Mouse (Mus musculus) intestine, embryonic 16.5 days (tissue): ENCODE results near the gene Tuba3a. TPM values are rescaled to one million over a fixed set of nuclear protein-coding genes. Genes with fewer than 3 reads are reported as not detected.
A peak's percentile ranks its signal among the peaks of the same experiment; 100 is the strongest.

Experiments
- ATAC-seq: fragments of 200-750 bp; cut with Nextera tagmentation; 2 replicates; pipeline ENCODE4 v1.8.0; 2017; ENCODE audit warnings: moderate TSS enrichment, moderate library complexity
- H3K27ac ChIP-seq: fragments of 300-500 bp; sonication (generic); 2 replicates; pipeline ENCODE4 v1.5.1; 2014; ENCODE audit warnings: mild to moderate bottlenecking, low read length
- H3K27me3 ChIP-seq: fragments of 300-500 bp; sonication (generic); replicated peaks from 2 replicates; pipeline ENCODE4 v1.6.1; 2014; ENCODE audit warnings: low read length, control low read depth, mixed read lengths; ENCODE audit not compliant: control insufficient read depth, insufficient read depth
- H3K36me3 ChIP-seq: fragments of 300-500 bp; sonication (generic); 2 replicates; pipeline ENCODE4 v1.6.1; 2014; ENCODE audit warnings: low read length, control low read depth; ENCODE audit not compliant: control insufficient read depth, insufficient read depth
- H3K4me1 ChIP-seq: fragments of 300-500 bp; sonication (generic); 2 replicates; pipeline ENCODE4 v1.6.1; 2014; ENCODE audit warnings: low read length, control low read depth, mixed read lengths; ENCODE audit not compliant: control insufficient read depth, insufficient read depth
- H3K4me2 ChIP-seq: fragments of 300-500 bp; sonication (generic); 2 replicates; pipeline ENCODE4 v1.6.1; 2014; ENCODE audit warnings: low read depth, low read length, control low read depth
- H3K4me3 ChIP-seq: fragments of 300-500 bp; sonication (generic); 2 replicates; pipeline ENCODE4 v1.5.1; 2014; ENCODE audit warnings: mild to moderate bottlenecking, low read length
- H3K9ac ChIP-seq: fragments of 300-500 bp; sonication (generic); 2 replicates; pipeline ENCODE4 v1.6.1; 2014; ENCODE audit warnings: low read depth, low read length
- H3K9me3 ChIP-seq: fragments of 300-500 bp; sonication (generic); 2 replicates; pipeline ENCODE4 v1.6.1; 2016; ENCODE audit warnings: low read length, control low read depth; ENCODE audit not compliant: control insufficient read depth
- WGBS: fragments of 180-500 bp; shearing (Covaris S2); extraction: QIAGEN DNeasy Blood & Tissue Kit; methylation state at CpG from one replicate; pipeline ENCODE4 v1.1.7; 2014; 5-methylcytosine and 5-hydroxymethylcytosine counted together
- polyA plus RNA-seq: library from polyadenylated mRNA; unstranded; fragments of >200 nt; fragmentation: Nextera tagmentation; extraction: Ambion mirVana; gene quantifications from 2 replicates; pipeline ENCODE4 v1.2.1, GENCODE M21; 2015

The Tuba3a gene
- polyA plus RNA-seq, 1 experiment from 2014 or later = 0.17 TPM

GRCm38 (mm10) chr6:125240617-125241016, 45.2 kb downstream of the Tuba3a start:
- Histone ChIP-seq H3K27ac (no peak overlapping the region), H3K4me3 (no peak overlapping the region), H3K9me3 (no peaks in the 10 kb centered on the region), H3K9ac (no peak overlapping the region), H3K4me1 (no peaks in the 10 kb centered on the region), H3K27me3 (no peaks in the 10 kb centered on the region), H3K4me2 (no peak overlapping the region), H3K36me3 (no peaks in the 10 kb centered on the region)
- no peak for ATAC-seq
- WGBS = 72% methylated on average over 5 of the region's 5 CpGs

GRCm38 (mm10) chr6:125239547-125239946, 46.3 kb downstream of the Tuba3a start:
- Histone ChIP-seq H3K4me2 (no peak overlapping the region), H3K4me1 (no peaks in the 10 kb centered on the region)
- 94% methylated on average over 5 of the region's 5 CpGs for WGBS

DNA sequence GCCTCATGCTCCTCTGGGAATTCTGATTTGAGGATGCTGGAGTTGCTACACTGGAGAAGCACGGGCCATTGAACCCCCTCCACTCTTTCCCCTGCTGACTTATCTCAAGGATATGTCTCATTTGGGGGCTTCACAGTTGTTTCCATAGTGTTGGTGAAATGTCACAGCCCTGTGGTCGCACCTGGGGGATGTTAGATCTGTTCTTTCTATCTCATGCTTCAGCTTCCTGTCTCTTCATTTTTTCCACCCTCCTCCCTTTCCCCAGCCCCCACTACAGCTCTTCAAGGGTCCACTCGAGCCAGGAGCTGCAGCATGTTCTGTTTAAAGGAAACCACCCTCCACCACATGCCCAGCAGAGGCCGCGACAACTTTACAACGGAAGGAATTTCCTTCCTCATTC, 47.4 kb downstream of the Tuba3a start:
- H3K9ac ChIP-seq = no peak overlapping the region
- H3K27ac ChIP-seq = no peak overlapping the region
- no peaks in the 10 kb centered on the region for H3K4me1 ChIP-seq
- 51% methylated on average over 6 of the region's 6 CpGs for WGBS
- no peaks in the 10 kb centered on the region for H3K36me3 ChIP-seq
- no peaks in the 10 kb centered on the region for H3K9me3 ChIP-seq
- H3K27me3 ChIP-seq = no peaks in the 10 kb centered on the region
- H3K4me3 ChIP-seq = no peak overlapping the region
- no peak for ATAC-seq
- no peak overlapping the region for H3K4me2 ChIP-seq

More at GRCm38 (mm10) chr6:125239547-125239946, 46.3 kb downstream of the Tuba3a start:
- H3K9me3 ChIP-seq = no peaks in the 10 kb centered on the region
- H3K27ac ChIP-seq = no peak overlapping the region
- ATAC-seq = no peak
- H3K9ac ChIP-seq = no peak overlapping the region
- H3K4me3 ChIP-seq = no peak overlapping the region
- H3K27me3 ChIP-seq = no peaks in the 10 kb centered on the region
- no peaks in the 10 kb centered on the region for H3K36me3 ChIP-seq

GRCm38 (mm10) chr6:125237421-125237820, 48.4 kb downstream of the Tuba3a start:
- no peak overlapping the region for H3K4me2 ChIP-seq
- H3K27me3 ChIP-seq = no peaks in the 10 kb centered on the region
- H3K4me1 ChIP-seq = no peaks in the 10 kb centered on the region
- WGBS = 88% methylated on average over 4 of the region's 4 CpGs
- no peak overlapping the region for H3K27ac ChIP-seq
- H3K4me3 ChIP-seq = no peak overlapping the region
- H3K9me3 ChIP-seq = no peaks in the 10 kb centered on the region
- H3K36me3 ChIP-seq = no peaks in the 10 kb centered on the region
- ATAC-seq = no peak
- no peak overlapping the region for H3K9ac ChIP-seq

- Histone ChIP-seq H3K36me3 (no peaks in the 10 kb centered on the region), H3K4me1 (peaks cover 6% of the 10 kb centered on the region; the same call in 1 of the 2 replicates), H3K9me3 (no peaks in the 10 kb centered on the region), H3K4me3 (no peak within 1 kb of the TSS), H3K4me2 (no peak within 1 kb of the TSS), H3K27me3 (no peaks in the 10 kb centered on the region), H3K9ac (no peak within 1 kb of the TSS), H3K27ac (no peak within 1 kb of the TSS)
- WGBS = 48% methylated on average over 6 of the region's 6 CpGs
- ATAC-seq = no peak
Observed at GRCm38 (mm10) chr6:125236782-125237181, 49.1 kb downstream of the Tuba3a start, which contains the start of gene Cd27. Gene Cd27, minus strand, starts transcription at chr6:125237010.

DNA sequence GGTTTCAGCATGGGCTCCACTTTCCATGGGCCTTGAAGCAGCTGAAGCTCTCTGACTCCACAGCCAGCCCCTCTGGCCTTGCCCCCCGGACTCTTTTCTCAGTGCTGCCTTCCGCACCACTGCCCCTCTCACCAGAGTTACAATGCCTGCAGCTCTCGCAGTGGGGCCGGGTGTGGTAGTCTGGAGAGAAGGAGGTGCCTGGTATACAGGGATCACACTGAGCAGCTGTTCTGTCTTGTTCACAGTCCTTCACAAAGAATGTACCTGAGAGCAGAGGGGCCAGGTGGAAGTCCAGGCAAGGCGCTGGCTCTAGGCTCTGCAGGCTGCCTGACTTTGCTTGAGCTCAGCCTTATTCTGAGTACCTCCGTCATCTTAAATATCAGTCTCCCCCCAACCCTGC, 49.5 kb downstream of the Tuba3a start:
- no peaks in the 10 kb centered on the region for H3K27me3 ChIP-seq
- H3K4me2 ChIP-seq = no peak overlapping the region
- WGBS = 82% methylated on average over 6 of the region's 6 CpGs
- no peaks in the 10 kb centered on the region for H3K9me3 ChIP-seq
- no peak overlapping the region for H3K27ac ChIP-seq
- no peaks in the 10 kb centered on the region for H3K36me3 ChIP-seq
- H3K4me1 ChIP-seq = peaks cover 8% of the 10 kb centered on the region; the same call in 1 of the 2 replicates
- no peak overlapping the region for H3K4me3 ChIP-seq
- no peak overlapping the region for H3K9ac ChIP-seq
- ATAC-seq = no peak

- Histone ChIP-seq H3K27me3 (no peaks in the 10 kb centered on the region), H3K4me1 (peaks cover 8% of the 10 kb centered on the region), H3K4me2 (no peak overlapping the region), H3K4me3 (no peak overlapping the region), H3K27ac (no peak overlapping the region), H3K36me3 (no peaks in the 10 kb centered on the region), H3K9ac (no peak overlapping the region), H3K9me3 (no peaks in the 10 kb centered on the region)
- 61% methylated on average over 5 of the region's 5 CpGs for WGBS
- no peak; the same call in 1 of the 2 replicates for ATAC-seq
Observed at GRCm38 (mm10) chr6:125234520-125234828, 51.4 kb downstream of the Tuba3a start.

DNA sequence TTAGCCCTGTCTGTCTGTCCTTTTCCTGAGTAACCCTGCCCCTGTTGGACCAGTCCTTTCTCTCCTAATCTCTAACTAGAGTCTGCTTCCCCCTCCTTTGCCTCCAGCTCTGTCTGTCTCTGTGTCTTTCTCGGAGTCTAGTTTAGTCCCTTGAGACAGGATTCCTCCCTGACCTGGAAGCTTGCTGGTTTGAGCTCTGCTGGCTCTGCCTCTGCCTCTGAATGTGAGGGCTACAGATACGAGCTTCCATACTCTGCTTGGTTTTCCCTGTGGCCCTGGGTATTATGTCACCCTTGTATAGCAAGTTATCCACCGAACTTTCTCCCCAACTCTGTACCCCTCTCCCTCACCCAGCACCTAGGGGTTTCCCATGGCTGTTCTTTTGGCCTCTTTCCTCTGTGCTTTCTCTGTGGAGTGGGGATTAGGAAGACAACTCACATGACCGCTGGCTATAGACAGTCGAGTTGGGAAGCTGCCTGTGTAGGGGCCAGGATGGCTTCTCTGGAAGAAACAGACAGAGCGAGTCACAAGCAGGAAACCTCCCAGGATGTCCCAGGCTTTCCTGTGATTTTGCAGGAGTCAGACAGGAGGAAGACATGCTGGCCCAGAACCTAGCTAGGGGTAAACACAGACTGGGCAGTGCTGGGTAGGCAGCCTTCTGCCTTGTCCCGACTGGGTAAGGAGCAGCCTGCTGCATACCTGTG, 51.9 kb downstream of the Tuba3a start:
- H3K4me2 ChIP-seq = no peak overlapping the region
- H3K9me3 ChIP-seq = no peaks in the 10 kb centered on the region
- no peak overlapping the region for H3K9ac ChIP-seq
- ATAC-seq = no peak
- no peaks in the 10 kb centered on the region for H3K36me3 ChIP-seq
- H3K27me3 ChIP-seq = no peaks in the 10 kb centered on the region
- no peak overlapping the region for H3K27ac ChIP-seq
- H3K4me1 ChIP-seq = peaks cover 8% of the 10 kb centered on the region
- WGBS = 52% methylated on average over 7 of the region's 7 CpGs
- no peak overlapping the region for H3K4me3 ChIP-seq

DNA sequence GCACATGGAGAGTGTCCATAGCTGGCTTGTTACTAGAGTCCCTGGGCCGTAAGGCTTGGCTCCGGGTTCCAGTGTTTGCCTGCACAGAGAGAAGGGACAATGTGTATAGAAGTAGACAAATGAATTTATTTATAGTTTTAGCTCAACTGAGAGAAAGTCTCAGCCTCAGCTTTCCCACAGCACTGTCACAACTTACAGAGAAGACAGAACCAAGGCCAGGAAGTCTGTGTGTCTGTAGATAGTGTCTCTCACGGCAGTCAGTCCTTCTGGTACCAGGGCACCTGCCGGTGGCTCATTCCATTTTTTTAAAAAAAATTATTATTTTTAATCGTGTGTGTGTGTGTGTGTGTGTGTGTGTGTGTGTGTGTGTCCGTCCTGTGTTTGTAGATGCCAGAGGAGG, 53.3 kb downstream of the Tuba3a start:
- ATAC-seq = no peak
- no peak overlapping the region for H3K9ac ChIP-seq
- no peak overlapping the region for H3K4me2 ChIP-seq
- H3K27ac ChIP-seq = no peak overlapping the region
- no peaks in the 10 kb centered on the region for H3K27me3 ChIP-seq
- H3K9me3 ChIP-seq = no peaks in the 10 kb centered on the region
- no peak overlapping the region for H3K4me3 ChIP-seq
- H3K4me1 ChIP-seq = peaks cover 8% of the 10 kb centered on the region
- WGBS = 70% methylated on average over 6 of the region's 6 CpGs
- H3K36me3 ChIP-seq = no peaks in the 10 kb centered on the region

- ATAC-seq = peak; percentile 31
- Histone ChIP-seq H3K27ac (peak overlapping the region; percentile 92), H3K4me1 (peaks cover 8% of the 10 kb centered on the region)
Observed at GRCm38 (mm10) chr6:125232045-125232437, 53.8 kb downstream of the Tuba3a start.

More at GRCm38 (mm10) chr6:125232045-125232437, 53.8 kb downstream of the Tuba3a start:
- Histone ChIP-seq H3K4me2 (peak overlapping the region; percentile 83), H3K27me3 (no peaks in the 10 kb centered on the region), H3K4me3 (peak overlapping the region; percentile 61), H3K36me3 (no peaks in the 10 kb centered on the region), H3K9ac (peak overlapping the region; percentile 86), H3K9me3 (no peaks in the 10 kb centered on the region)
- 46% methylated on average over 4 of the region's 4 CpGs for WGBS
